Mouse (Mus musculus) cerebellum, adult 2 months (tissue): ENCODE data around the gene Ttc6.

Experiments
- CTCF ChIP-seq: fragments of 200-500 bp; IDR thresholded peaks from 2 replicates; pipeline ENCODE4 v1.5.1; 2011; ENCODE audit warnings: low read depth, mild to moderate bottlenecking, control low read depth, low read length, moderate library complexity, borderline replicate concordance; ENCODE audit not compliant: insufficient read depth
- POLR2A ChIP-seq: fragments of 200-500 bp; IDR thresholded peaks from 2 replicates; pipeline ENCODE4 v1.6.1; 2011; ENCODE audit warnings: low read length, control low read depth, borderline replicate concordance; ENCODE audit not compliant: insufficient read depth

DNA sequence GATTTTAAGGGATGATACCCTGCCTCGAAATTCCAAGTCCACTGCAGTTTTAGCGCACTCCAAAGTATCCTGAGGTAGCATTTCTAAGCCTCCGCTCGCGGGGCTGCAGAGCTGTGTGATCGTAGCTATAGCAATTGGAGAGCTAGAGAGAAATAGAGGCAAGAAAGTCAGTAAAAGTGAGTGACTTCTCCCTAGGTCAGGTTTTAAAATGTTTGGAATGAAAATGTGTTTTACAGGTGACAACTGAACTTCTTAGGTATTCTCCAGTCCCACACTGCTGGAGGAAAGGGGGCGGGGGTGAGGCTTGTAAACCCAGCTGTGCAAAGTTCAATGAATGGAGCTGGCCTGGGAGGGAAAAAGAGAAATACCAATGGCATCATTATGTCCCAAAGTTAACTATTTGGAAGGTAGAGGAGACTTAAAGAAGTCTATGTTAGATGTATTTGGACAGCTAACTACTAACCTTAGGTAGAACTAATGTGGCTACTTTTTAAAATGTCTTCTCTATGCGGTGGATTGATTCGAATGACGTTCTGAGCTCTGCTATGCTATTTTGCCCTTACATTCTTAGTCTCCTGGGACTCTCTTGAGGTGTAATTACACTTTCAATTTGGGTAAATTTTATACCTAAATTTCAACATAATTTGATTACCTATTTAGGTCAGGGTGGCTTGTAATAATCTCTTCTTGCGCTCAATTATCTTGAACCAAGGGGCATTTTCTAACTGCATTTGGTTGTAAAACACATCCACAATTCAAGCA, 26.8 kb upstream of the Ttc6 start:
- no peak for TF ChIP-seq POLR2A
- no peak for TF ChIP-seq CTCF
